Mouse (Mus musculus) embryo, embryonic 10.5 days (tissue): ENCODE measurements around the gene Fam189a1.

ENCODE experiments used
- DNase-seq: peaks from one replicate; pipeline ENCODE4 v3.0.0-alpha.2; 2015; ENCODE audit warnings: low spot score

The Fam189a1 gene

DNA sequence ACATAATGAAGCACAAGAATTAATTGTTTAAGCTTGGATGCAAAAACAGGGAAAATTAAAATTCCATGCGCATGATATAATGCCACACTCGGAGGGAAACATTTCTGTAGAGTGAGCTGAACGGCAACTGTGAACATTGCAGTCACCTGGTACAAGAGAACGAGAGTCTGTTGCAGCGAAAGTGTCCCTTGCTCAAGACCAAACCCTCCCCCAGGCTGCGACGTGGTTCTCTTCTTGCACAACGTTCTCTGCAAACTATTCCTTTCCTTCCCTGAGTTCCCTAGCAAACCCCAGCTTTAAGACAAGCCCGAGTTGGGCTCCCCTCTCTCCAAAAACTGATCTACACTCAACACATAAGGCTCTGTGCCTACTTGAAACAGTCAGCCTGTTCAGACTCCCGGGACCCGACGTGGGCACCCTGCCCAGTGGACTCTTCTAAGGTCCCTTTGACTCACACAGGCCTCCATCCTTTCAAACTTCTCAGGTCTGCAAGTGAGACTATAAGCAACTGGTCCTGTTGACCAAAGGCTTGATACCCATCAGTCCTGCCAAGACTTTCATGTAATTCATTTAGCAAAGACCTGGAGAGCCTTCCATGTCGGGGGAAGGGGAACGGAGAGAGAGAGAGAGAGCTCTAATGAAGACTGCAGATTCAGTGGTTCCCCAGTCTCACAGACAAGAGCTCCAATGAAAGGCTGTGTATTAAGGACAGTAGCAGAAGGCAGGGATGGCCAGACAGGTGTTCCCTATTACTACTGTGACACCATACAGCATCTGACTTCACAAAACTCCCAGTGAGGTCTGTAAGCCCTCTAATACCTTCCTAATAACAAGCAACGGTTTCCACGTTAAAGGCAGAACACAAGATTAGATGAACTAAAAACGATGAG, 51.9 kb downstream of the Fam189a1 start:
- no peak for DNase-seq

DNA sequence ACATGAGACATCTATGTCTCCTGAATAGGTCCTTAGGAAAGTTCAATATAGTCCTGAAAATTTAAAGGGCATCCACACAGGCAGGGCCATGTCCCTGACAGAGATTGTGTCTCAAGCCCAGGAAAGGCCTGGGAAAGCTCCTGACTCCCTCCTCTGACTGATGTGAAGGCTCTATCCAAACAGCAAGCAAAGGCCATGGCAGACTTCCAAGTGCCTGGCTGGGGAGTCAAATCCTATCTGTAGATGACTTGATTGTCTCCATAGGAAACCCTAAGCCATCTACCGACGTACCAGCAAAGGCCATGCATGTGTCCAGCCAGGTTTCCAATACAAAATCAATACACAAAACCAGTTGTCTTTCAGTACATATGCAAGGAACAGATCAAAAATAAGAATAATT, 54.7 kb downstream of the Fam189a1 start:
- no peak for DNase-seq

DNA sequence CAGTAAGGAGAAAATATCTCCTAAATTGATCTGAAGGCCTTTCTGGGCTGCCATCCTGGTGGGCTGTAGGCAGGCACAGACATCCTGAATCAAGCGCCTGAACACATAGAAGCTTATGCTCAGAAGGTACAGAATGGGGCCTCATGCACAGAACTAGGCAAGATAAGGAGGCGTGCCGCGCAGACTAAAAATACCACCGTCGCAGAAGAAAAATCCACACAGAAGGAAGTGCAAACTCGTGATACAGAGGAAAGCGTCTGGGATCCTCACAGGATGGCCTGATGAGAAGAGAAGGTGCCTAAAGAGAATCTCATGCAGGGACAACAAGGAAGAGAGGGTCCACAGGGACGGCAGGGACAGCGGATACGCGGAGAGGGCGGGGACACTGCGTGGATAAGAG, 58.7 kb downstream of the Fam189a1 start:
- no peak for DNase-seq

DNA sequence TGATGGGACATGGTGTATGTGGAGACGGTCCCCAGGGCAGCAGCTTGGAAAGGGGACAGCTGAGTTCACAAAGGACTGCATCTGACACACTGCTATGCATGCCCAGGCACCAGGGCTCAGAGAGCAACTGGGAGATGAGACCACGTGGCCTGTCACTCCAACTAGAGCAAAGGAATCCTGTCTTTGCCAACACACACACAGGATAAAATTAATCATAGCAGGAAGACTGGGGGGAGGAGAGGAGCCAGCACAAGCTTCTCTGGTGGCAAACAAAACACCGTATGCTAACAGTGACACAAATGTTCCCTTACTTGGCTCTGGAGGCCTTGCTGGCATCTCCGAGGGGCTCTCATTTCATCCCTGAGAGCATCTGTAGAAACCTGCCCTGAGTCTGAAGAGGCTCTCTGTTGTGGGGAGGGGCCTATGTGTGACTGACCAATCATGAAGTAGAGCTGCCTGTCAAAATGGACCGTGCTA, 60.7 kb downstream of the Fam189a1 start:
- no peak for DNase-seq

DNA sequence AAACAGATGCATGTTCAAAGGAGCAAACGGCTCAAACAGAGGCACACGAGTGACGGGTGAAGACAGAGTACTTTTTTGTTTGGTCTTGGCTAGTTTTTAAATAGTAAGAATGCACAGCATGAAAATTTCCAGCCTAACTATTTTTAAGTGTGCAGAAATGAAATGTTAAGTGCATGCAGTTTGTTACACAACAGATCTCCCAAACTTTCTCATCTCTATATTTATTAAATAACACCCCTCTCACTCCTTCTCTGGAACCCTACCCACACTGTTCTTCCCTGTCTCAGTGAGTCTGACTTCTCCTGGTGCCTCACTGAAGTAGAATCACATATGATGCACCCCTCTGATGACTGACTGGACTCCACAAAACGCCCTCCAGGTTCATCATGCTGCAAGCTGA, 63.1 kb downstream of the Fam189a1 start:
- no peak for DNase-seq

DNA sequence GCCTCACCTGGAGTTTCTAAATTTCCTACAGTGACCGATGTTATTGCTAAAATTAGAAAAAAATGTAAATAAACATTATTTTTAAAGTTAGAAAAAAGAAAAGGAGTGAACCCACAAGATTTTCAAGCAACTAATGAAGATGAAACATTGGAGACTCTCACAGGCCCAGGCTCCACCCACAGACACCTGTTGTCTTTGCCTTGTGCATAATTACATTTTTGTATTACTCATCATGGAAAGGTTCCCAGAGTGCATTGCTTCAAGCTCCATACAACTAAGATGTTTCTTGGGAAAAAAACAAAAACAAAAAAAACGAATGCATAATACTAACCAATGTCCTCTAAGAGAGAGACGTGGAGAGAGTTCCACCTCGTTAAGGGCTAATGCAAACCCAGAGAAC, 64.9 kb downstream of the Fam189a1 start:
- no peak for DNase-seq

DNA sequence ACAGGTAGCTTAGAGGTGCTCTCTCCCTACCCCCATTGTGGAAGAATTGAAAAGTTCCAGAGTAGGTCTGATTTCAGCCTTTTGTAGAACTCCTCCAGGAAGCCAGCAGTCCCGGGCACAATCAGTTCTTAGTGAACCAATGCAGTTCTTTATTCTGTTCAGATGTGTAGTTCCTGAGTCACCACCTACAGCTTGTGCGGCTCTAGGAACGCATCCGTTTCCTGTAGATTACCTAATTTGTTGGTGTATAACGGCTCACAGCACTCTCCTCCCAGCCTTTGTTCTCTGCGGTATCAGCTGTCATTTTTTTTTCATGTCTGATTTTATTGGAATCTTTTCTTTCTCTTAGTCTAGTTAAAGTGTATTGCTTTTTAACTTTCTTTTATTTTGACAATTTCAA, 70.4 kb downstream of the Fam189a1 start:
- DNase-seq, result no peak

DNA sequence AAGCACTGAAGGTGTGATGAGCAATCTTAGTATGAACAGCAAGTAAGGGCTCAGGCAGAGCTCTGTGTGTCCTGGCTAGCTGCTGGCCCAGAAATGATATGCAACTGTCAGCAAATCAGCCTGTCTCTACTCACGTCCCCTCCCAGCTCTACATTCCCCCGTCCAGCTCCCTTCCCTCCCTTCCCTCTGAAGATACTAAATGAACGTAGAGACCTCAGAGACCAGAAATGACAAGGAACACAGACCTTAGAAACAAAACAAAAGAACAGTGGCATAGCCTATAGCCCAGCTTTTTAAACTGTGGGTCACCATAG, 73.6 kb downstream of the Fam189a1 start:
- DNase-seq, result no peak

DNA sequence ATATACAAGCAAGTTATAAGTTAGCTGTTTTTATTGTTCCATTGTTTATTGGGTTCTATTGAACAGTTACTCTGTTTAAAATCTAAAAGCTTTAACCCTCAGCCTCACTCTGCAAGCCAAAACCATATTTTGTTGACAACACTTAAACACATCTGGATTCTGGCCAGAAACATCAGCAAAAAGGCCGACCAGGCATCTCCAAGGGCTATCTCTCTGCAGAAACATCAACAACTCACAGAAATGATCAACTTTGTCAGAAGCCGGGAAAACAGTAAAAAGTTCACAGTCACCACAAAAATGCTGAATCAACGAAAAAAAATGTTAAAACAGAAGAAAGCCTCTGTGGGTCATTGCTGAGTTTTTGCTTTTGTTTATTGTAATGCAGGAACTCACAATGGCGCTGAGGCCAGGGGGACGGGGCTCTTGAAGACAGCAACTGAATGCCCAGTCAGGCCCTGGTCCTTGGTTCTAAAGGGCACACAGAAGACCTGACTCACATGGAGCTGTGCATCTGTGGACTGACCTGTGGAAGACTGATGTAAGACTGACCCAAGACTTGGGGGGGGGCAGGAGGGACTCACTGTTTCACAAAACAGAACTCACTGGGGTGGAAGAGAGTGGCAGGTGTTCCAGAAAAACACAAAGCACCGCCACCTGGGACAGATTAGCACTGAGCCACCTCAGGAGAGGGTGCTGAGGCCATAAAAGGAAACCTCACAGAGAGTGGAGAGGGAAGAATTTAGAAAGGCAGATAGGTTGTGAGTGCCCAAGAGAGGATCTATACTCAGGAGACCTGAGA, 74.2 kb downstream of the Fam189a1 start:
- no peak for DNase-seq

DNA sequence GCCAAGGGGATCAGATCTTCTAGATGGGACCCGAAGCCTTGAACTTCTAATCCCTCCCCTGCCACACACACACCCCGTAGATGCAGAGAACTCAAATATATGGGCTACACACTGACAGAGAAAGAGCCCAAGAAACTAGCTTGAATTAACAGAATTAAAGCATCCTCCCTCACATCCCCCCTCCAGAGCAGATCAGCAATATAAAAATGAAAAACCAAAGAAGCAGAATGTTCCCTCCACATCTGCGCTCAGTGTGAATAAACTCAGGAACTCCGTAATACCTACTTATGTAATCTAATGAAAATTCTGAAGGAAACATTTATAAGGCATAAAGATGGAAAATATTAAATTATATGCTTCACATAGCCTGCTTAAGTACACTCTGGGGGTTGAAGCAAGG, 80.2 kb downstream of the Fam189a1 start:
- no peak for DNase-seq

DNA sequence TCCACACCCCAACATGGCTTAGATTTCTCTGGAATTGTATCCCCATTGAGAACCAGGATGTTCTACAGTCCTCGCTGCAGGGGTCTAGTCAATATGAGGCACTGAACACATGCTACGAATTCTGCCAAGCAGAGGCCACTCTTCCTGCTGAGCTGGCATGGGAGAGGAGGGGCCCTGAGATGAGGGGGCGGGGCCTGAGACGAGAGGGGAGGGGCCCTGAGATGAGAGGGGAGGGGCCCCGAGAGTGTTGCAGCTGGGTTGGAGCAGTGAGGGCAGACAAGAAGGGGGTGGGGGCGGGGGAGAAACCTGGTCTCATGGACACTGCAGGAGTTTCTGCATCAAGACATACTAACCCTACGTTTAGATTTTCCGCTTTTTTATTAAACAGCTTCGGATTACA, 82.2 kb downstream of the Fam189a1 start:
- DNase-seq, result peak; percentile 19

DNA sequence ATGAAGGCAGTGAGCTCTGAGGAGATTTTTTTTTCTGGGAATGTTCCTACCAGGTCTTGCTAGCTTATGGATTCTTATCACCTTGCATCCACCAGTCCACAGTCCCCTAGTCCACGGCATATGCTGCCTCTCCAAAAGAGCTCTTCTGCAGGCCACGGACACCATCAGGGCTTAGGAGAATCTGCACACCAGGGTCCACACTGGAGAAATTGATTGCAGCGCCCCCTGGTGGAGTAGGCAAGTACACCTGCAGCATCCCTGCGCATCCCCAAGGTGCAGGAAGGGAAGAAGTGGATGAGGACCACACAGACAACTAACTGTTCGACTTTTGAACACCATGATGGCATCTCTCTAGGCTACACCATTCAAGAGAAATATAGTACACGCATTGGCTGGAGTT, 82.8 kb downstream of the Fam189a1 start:
- peak; percentile 79 for DNase-seq

DNA sequence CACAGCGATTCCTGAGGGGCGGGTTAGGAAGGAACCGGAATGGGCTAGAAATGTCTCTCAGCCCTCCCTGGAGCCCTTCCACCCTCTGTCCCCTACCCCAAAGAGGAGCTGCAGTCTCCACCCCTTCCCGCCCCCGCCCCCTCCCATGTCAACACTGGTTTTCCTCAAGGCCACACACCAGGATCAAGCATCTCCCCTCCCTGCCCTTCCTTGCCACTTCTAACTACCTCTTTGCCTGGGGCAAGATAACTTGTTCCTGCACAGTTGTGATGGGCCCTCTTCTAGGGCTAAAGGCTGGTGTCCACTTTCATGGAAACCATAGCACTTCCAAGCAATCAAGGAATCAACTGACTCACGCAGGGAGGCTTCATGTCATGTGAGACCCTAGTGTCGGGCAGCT, 90.2 kb downstream of the Fam189a1 start:
- DNase-seq, result no peak

DNA sequence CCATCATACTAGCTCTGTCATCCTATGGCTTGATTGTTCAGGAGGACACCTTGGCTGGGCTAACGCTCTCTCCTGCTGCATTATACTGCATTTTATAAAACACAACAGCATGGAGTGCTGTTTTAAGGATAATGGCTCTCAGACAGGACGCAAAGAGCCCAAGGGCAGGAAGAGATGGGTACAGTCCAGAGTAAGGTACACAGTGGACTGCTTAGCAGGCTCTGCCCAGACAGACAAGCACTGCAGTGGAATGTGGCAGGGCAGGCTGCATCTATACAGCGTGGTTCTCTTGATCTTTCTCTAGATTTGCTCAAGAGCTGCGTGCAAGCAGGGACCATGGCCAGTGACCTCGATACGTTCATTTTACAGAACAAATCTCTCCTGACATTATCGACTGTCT, 90.9 kb downstream of the Fam189a1 start:
- no peak for DNase-seq

DNA sequence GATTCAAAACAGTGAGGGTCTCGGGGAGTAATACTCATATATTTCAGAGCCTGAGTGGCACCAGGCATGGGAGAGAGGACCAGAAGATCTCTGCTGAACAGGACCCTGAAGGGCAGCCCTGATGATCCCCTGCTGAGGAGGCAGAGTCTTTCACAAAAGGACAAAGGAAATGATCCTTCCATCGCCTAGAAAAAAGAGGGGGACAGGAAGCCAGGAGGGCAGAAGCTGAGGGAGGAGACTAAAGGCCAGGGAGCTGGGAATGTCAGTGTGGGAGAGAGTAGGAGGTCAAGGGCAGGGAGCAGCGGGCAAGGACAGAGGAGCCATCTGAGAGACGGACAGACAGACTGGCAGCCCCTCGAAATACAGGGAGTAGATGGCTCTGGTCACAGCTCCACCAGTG, 91.7 kb downstream of the Fam189a1 start:
- DNase-seq, result no peak

DNA sequence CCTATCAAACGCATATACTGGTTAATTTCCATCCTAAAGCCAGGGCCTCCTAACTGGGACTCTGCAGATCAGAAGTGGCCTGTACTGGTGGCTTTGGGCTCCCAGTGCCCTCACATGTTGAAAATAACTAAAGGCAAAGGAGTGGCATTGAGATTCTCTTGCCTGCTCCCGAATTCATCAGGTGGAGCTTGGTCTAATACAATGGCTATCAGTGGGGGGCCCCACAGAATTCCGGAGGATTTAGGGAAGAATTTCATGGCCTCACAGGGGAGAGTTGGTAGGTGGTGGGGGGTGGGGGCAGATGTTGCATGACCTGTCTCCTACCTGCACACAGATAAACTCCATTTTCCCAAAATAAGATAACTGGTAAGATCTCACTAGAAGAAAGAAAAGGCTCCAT, 92.3 kb downstream of the Fam189a1 start:
- no peak for DNase-seq

DNA sequence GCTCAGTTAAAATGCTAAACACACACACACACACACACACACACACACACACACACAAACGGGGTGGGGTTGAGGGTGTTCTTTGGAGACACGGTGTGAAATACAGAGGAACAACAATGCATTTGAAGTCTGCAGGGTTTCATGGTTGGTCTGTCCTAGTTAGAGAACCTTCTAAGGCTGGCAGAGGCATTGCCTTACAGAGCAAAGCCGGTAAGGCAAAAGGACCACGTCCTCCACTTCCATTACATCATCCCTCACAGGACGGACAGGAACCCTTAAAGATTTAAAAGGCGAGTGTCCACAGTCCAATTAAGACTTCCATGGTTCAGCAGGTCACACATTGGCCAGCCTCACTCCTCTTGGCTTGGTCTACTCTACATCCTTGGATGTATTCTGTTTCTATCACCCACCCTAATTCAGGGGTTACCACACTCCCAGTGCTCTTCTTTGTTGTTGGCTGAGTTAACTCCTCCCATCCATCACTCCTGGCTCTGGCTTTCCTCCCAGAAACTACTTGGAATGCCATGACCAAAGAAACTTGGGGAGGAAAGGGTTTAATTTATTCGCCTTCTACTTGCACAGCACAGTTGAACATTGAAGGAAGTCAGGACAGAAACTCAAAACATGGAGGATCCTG, 96.1 kb downstream of the Fam189a1 start:
- no peak for DNase-seq

DNA sequence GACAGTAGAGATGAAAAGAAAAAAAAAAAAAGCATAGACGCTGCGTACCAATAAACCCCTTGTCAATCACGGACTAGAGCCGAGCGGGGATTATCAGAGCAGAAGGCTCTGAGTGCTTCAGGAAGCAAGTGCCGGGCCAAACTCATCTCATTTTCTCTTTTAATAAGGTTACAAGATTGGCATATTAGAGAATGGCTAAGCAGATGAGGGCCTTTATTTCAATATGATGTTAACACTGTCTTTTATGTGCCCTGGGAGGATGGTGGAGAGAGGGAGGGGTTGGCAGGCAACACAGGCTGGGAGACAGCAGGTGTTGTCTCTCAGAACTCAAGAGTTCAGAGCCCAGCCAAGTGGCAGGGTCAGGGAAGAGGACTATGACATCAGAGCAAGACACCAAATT, 99.5 kb downstream of the Fam189a1 start:
- DNase-seq, result no peak

DNA sequence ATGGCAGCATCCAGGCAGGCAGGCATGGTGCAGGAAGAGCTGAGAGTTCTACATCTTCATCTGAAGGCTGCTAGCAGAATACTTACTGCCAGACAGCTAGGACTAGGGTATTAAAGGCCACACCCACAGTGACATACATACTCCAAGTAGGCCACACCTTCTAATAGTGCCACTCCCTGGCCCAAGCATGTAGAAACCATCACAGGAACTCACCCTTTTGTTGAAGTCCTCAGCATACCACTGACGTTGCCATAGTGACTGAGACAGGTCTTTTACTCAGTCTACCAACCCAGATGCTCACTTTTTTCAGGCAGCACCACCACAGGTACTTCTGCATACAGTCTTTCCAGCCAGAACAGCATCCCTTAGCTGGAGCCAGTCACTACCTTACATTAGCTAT, 104.4 kb downstream of the Fam189a1 start:
- DNase-seq, result no peak

DNA sequence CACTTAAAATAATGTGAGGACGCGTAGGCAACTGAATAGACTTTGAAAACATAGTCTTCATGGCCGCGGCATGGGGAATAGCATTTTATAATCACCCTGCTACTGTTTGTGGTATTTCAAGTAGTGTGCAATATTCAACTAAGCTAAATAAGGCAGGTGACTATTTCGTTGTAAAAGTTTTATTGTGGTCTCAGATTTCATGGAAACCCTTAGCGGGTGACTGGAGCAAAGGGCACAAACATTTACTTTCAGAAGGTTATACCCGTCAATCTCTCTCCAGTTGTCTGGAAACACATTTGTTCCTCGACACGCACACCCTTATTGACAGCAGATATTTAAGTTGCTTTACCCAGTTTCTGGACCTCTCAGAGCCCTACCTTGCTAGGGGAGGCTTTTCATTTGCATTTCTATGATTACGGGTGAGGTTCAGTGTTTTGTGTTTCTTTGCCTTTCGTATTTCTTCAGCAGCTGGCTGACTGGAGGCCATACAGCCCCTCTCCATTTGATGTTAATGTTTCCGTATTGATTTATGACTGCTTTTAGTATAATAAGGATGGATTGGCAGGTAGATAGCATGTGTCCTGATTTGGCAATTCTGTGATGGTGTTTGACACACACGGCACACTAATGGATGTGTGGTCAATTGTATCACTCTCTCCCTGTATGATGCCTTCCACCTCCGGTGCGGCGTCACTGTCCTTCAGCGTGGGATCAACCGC, 107.0 kb downstream of the Fam189a1 start:
- no peak for DNase-seq

DNA sequence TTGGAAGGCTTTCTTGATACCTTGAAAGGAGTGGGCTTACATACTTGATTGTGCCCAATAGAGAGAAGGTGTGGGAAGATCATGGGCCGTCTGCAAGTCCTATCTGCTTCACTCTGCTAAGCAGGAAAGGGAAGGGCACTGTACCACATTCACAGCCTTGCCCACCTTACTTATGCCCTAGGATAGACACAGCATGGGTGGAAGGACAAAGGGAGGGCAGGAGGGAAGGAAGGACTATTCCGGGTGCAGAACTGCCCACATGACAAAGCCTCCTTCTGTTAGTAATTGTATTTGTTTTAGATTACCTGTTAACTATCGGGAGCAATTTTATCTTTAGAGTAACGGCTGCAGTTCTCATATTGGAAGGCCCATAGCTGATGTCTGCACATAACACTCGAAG, 108.7 kb downstream of the Fam189a1 start:
- no peak for DNase-seq

DNA sequence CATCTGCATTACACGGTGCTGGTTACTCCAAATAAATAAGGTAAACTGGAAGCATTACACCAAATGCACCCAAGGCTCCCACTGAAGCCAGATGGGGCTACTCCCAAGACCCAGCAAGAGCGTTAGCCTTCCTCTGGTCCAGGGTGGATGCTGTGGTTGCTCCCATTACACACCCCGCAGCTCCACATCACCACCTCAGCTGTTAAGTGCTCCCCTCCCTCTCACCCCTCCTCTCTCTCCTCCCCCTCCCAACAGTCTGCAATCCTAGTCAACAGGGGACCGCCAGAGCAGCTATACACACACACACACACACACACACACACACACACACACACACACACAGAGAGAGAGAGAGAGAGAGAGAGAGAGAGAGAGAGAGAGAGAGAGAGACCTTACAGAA, 109.7 kb downstream of the Fam189a1 start:
- DNase-seq, result no peak
